Mouse (Mus musculus) kidney, adult 18-20 months (tissue): ENCODE data around the gene Angel1.

Experiments used
- DNase-seq: peaks from one replicate; pipeline ENCODE4 v3.0.0; 2021

Angel1 gene

DNA sequence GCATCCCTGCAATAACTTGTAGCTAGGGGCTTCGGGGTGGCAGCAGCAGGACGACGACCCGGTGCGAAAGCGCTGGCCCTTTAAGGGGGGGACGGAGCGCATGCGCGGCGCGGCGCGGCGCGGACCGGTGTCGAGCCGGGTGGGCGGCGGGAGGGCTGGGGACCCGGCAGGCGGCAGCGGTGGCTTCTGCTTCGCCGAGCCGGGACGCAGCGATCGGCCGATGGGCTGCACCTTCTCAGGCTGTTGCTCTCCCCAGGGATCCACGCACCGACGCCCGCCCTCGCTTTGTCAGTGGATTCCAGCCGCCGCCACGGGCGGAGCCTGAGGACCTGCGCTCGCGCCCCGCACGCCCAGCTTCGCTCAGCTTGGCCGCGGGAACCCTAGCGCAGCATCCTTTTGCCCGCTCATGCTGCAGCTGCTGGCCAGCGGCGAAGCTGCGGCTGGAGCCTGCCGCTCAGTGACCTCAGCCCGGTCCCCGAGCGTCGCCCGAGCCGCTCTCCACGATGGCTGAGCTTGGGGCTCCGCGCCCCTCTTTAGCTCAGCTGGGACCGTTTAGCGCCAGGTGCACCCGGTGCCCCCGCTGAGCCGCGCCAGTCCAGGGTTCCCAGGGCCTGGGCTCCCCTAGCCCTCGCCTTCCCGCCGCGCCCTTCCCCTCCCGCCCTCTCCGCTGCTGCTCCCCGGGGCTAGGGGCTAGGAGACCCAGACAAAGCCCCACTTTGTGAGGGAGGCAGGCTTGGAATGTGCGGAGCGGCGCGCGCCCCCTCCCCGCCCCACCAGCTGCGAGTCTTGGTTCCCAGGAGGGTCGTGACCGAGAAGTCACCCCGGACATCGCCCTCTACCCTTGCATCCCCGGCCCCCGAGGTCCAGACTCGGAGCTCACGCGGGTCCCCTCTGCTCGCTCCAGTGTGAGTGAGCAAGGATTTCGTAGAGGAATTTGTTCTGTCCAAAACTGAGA is 47.4 kb downstream of the Angel1 start, which contains the start of gene Vash1:
Gene Vash1, plus strand, starts transcription at position 110 of the 955 bp plus-strand sequence.
- DNase-seq: peak; percentile 65

DNA sequence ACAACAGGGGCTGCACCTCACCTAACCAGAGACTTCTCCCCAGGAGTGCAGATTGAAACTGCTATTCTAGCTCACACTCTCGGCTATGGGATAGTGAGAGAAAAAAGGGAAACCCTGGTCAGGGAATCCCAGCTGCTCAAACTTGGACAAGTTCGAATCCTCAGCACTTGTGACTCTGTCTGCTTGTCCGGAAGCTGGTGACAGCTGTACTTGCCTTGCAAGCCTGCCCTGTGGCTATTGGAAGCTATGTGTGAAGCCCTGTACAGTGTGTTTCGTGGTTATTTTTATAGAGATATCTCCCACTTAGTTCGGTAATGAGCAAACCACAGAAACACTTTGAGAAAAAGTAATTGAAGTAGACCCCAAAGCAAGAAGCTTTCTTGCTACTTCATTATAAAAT is 53.8 kb downstream of the Angel1 start:
- DNase-seq: no peak

DNA sequence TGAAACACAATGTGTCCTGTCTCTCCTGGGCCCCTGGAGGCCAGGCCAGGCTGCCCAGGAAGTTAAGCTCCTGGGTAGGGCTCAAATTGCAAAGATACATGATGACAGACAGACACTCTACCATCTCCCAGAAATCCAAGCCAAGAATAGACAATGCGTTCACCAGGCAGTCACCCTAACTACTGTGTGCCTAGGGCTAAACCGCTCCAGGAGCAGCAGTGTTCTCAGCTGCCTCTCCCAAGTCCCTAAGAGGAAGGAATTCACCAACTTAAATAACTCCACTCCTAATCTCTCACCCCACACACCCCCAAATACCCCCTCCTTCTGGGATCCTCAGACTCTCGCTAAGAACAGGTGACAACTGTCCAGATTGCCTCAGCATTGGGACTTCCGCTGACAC is 54.2 kb downstream of the Angel1 start:
- DNase-seq: no peak

DNA sequence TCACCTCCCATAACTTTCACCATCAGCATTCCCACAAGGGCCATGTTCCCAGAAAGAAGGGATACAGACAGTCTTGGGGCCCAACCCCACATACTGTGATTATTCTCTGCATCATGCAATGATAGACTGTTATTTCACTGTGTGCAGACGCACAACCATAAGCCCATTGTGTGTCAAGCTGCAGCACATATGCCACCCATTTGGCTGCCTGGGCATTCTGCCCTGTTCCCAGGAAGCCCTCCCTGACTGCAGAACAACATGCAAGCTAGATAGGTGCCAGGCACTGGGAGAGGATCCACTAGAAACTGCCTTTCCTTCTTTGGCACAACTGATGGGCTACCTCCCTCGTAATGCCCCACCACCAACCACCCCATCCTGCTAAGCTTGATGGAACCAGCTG is 57.9 kb downstream of the Angel1 start:
- DNase-seq: no peak

DNA sequence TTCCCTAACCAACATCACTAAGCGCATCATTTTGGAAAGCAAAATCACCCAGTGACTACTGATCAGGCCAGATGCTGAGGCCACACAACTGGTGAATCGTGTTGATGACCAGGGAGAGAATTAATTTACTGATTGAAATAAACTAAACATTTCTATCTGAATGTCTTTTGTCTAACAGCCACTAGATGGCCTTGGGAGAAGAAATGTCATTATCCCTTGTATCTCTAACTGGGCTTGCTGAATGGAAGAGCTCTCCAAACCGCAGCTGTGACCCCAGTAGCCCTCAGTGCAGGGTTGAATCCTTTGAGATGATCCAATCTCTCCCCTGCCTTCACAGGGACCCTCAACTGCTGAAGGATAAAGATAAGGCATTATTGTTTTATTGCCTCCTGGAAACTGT is 60.6 kb downstream of the Angel1 start:
- no peak for DNase-seq

DNA sequence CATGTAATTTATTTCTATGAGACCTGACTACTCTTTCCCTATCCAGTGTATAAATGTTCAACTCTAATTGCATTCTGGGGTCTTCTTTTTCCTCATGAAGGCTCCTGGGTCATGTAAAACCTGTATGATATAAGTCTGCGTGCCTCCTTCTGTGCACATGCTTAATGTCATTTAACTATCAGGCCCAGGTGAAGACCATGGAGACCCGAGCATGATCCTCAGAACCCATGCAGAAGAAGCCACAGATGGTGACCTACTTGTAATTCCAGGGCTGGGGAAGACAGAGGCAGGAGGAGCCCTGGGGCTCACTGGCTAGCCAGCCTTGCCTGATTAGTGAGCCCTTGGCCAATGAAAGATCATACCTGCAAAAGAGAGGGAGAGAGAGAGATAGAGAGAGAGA is 65.8 kb downstream of the Angel1 start:
- no peak for DNase-seq

DNA sequence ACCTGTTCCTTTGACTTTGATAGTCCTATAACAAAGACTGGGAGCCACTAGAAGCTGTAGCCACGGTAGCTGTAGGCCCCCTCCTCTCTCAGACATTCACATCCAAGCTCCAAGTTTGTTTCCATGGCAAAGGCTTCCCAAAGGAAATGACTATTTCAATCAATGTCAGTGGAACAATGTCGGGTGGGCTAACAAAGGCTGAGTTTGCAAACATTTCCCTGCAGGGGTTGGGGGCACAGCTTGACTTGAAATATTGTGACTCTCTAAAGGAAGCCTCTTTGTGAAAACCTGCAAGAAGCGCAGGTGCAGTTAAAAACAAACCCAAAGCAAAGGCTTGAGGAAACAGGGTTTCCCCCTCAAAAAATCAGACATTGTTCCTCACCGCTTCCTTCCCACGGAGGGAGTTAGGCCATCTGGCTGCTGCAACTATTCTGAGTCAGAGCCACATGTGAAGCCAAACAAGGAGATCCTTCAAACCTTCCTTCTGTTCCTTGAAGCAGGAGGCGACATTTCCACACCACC is 66.8 kb downstream of the Angel1 start:
- DNase-seq: no peak

DNA sequence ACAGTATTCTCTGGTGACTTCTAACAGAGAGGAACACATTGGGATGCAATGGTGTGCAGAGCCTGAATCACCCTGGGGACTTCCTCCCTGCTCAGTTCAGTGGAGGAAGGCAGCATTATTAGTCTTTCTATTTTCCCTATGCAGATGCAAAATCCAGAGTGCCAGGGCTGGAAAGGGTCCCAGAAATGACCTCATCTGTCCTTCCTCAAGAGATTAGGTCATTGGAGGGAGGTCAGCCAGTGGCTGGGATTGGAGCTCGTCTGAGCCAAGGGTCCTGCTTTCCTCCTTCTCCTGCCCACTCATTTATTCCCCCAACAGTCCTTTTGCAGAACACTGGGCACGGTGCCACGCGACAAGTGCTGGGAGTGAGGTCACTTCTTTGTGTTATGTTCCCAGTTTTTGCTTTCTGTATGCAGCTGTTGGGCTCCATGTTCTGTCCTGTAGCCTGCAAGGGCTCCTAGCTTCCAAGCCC is 73.7 kb downstream of the Angel1 start:
- peak; percentile 41 for DNase-seq

DNA sequence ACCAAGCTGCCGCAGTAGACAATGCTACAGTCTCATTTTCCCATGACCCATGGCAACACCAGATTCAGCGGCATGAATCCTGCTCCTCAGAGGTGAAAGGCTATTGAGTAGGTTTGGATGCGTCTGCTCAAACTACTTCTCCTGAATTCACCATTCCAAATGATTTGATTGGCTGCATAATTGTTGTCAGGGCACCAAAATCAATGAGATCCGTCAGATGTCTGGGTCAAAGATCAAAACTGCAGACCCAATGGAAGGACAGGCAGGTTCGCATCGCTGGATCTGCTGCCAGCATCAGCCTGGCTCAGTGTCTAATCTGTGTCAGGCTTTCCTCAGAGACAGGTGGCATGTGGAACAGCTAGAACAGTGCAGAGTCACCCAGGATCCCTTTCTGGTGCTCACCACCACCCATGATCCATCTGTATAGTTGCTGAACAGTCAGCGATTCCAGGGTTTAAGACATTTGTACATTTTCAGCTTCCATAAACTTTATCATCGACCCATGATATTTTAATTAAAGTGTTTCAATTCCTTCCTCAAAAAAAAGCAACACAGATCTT is 74.9 kb downstream of the Angel1 start:
- no peak for DNase-seq
